Mouse (Mus musculus) spleen, embryonic (tissue): Measurements from ENCODE around the gene Aaas.

ENCODE experiments used
- CTCF ChIA-PET: fragments of 350-600 bp; sonication (Branson Sonifier 250); formaldehyde crosslinking; loops from one replicate; lab custom pipeline; 2022; lab: Charles Lee

Aaas gene

DNA sequence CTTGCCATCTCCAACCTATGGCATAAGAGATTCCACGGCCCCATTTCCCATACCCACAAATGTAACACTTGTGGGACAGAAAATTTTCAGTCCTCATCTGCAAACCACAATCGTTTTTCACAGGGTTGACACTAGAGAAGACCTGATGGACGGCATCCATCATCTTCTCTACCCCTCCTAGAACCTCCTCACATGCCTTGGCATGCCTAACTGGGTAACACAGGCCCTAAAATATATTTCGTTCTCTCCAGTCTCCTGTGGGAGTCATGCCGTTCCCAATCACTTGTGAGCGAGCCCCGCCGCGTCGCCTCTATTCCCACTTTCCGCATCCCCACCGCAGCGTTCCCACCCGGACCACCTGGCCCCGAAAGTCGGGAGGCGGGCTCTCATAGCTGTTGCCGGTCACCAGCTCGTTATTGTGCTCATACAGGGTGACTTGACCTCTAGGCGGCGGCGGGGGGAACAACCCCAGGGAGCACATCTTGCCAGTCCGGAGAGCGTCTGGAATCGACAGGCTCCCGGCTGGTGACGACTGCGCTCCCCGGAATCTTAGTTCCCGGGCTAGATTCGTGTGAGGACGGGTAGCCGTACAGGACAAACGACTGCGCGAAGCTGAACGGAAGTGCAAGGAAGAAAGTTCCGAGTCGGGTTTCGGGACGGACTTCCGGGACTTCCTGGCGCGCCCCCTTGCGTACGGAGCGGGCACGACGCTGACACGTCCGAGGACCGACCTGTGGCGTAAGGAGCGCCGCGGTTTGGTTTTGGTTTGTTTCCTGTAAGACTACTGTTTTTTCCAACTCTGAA is at the start of gene Aaas:
Gene Aaas, minus strand, starts transcription at position 634 of the 804 bp plus-strand sequence.
- CTCF ChIA-PET, result interaction anchor here (0.5 to 0.9 kb wide), 3 partner anchors 15 to 86 kb away, joined by 3 to 5 read pairs (median 3); no protein-coding TSS in a partner anchor

GRCm38 (mm10) chr15:102399229-102400221 is 49.0 kb upstream of the Aaas start:
- CTCF ChIA-PET, result interaction anchor here (0.6 to 1.0 kb wide), 7 partner anchors 15 to 137 kb away, joined by 3 to 8 read pairs (median 3); no protein-coding TSS in a partner anchor

- CTCF ChIA-PET, result interaction anchor here (1.0 kb wide), 2 partner anchors 22 to 29 kb away, joined by 3 read pairs; no protein-coding TSS in a partner anchor
These were observed 48.1 kb upstream of the Aaas start for GRCm38 (mm10) chr15:102398629-102399028.

- CTCF ChIA-PET, result no interaction called here
These were observed 44.5 kb upstream of the Aaas start for GRCm38 (mm10) chr15:102395061-102395460.

DNA sequence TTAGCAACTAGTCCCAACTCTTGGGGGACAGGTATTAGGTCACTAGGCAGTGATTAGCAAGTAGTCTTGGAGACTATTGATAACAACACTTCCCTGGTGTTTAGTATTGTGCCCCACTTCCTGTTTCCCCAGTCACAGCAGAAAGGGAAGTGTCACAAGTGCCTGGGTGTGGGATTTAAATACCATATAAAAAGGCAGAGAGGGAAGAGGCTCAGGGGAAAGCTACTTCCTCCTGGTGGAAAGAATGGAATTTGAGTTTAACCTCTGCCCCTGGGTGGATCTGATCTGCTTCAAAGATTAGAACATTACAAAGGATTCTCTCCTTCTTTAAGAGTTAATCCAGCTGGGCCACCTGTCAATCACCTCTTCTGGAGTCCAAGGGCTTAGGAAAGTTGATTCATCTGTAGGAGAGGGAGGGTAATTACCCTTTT is 43.0 kb upstream of the Aaas start:
- CTCF ChIA-PET, result no interaction called here

- CTCF ChIA-PET, result no interaction called here
These were observed 41.9 kb upstream of the Aaas start for GRCm38 (mm10) chr15:102392520-102392919.

- CTCF ChIA-PET, result no interaction called here
These were observed 38.4 kb upstream of the Aaas start for GRCm38 (mm10) chr15:102388942-102389341.

- CTCF ChIA-PET, result no interaction called here
These were observed 36.1 kb upstream of the Aaas start for GRCm38 (mm10) chr15:102386640-102387039.

DNA sequence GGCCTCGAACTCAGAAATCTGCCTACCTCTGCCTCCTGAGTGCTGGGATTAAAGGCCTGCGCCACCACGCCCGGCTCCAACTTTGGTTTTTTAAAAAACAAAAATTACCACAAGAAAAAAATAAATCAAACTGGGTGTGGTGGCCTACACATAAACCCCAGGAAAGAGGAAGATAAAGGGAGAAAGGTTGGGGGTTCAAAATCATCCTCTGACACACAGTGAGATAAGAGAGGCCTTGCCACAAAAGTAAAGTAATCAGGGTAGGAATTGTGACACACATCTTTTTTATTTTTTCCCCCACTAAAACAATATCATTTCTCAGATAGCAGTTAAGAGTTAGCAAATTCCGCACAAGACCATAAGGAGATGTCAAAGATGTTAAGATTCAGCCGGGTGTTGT is 33.1 kb upstream of the Aaas start:
- CTCF ChIA-PET, result no interaction called here

GRCm38 (mm10) chr15:102381575-102381974 is 31.0 kb upstream of the Aaas start:
- CTCF ChIA-PET, result interaction anchor here (0.7 to 1.7 kb wide), 6 partner anchors 27 to 1918 kb away, joined by 3 to 12 read pairs (median 4); no protein-coding TSS in a partner anchor

DNA sequence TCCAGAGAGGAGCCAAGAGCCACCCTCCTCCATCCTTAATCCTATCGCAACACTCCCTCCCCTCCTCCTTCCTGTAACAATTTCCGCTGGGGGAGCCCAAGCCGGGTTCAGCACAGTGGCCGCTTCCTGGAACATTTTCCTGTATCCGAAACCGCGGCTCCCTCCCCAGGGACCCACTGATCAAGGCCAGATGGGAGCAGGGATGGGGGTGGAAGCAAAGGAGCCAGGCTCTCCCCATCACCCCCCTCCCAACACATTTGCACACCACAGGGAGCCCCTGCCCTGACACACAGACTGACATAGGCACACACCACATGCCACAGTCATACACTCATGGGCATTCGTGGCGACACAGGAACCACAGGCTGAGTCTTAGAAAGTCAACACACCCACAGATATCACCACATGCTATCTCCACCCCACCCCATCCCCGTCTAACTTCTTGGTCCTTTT is 27.3 kb upstream of the Aaas start:
- CTCF ChIA-PET, result interaction anchor here (0.6 kb wide), 1 partner anchor 28 kb away, joined by 3 read pairs; the partner anchor contains the start of gene Sp1

- CTCF ChIA-PET, result interaction anchor here (0.6 kb wide), 1 partner anchor 29 kb away, joined by 3 read pairs; the partner anchor contains the start of gene Sp1
These were observed 26.6 kb upstream of the Aaas start for GRCm38 (mm10) chr15:102377163-102377543.

- CTCF ChIA-PET, result interaction anchor here (0.7 kb wide), 1 partner anchor 22 kb away, joined by 3 read pairs; no protein-coding TSS in a partner anchor
These were observed 26.0 kb upstream of the Aaas start for GRCm38 (mm10) chr15:102376453-102377162.

GRCm38 (mm10) chr15:102370727-102371126 is 20.2 kb upstream of the Aaas start:
- CTCF ChIA-PET, result interaction anchor here (0.6 kb wide), 1 partner anchor 94 kb away, joined by 3 read pairs; no protein-coding TSS in a partner anchor

DNA sequence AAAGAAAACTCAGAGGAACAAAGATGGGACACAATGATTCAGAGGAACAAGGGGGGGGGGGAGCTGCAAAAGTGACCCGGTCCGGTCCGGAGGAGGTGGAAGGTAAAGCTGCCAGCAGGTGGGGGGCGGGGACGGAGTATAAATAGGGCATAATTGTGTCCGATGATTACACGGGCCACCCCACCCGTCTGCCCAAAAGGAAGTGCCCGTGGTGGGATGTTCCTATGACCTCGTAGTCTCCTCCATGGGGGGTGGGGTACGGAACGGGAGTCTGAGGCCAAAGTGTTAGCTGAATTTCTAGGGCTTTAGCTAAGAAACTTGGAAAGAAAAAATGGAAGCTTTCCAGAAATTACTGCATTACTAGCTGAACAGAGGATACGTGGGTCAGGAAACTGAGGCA is 19.4 kb upstream of the Aaas start:
- CTCF ChIA-PET, result interaction anchor here (0.6 kb wide), 2 partner anchors 54 to 93 kb away, joined by 3 read pairs; no protein-coding TSS in a partner anchor

GRCm38 (mm10) chr15:102366733-102367344 is 16.3 kb upstream of the Aaas start, which contains the start of gene Sp7:
Sp7 (minus strand) TSS chr15:102367182.
- CTCF ChIA-PET, result interaction anchor here (0.6 to 1.0 kb wide), 3 partner anchors 48 to 81 kb away, joined by 3 to 4 read pairs (median 3); no protein-coding TSS in a partner anchor

- CTCF ChIA-PET, result interaction anchor here (0.6 to 1.0 kb wide), 3 partner anchors 16 to 82 kb away, joined by 3 to 5 read pairs (median 4); partner anchors contain the start of gene Aaas
These were observed 15.7 kb upstream of the Aaas start for GRCm38 (mm10) chr15:102366238-102366637.

GRCm38 (mm10) chr15:102364678-102365077 is 14.1 kb upstream of the Aaas start:
- CTCF ChIA-PET, result interaction anchor here (0.5 kb wide), 1 partner anchor 9 kb away, joined by 3 read pairs; no protein-coding TSS in a partner anchor

- CTCF ChIA-PET, result interaction anchor here (0.5 to 0.6 kb wide), 2 partner anchors 399 to 593 kb away, joined by 3 read pairs; no protein-coding TSS in a partner anchor
These were observed 12.1 kb upstream of the Aaas start for GRCm38 (mm10) chr15:102362648-102363047.
